Mouse (Mus musculus): Measurements from ENCODE around the gene Gstm4.

Gstm4 gene

DNA sequence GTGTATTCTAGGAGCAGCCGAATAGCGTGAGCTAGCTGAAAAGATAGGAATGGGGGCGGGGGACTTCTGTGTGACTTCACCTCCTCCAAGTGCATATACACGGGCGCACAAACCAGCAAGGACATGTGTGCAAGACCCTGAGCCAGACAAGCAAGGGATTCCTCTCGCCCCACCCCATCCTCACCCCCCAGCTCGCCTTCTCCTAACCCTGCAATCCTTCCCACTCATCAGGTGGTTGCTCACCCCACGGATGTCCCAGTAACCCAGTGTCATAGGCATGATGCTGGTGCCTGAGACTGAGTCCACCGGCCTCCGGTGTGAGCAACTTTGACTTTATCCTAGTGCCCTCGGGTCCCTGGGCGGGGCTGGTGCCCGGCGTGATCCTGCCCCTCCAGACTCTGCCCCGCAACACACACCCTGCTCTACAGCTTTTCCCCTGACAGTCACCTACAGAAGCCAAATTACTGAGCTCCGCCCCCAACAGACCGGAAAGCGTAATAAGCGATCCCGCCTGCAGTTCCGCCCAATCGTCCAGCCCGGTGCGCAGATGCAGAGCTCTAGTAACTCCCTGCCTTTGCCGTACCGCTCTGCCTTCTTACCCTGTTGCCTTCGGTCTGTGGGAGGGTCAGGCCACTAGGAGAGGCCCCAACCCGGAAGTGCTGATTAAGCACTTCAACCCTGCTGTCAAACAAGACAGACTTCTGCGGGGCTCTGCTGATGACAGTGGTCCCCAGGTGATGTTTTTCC is at the start of gene Gstm4:
TSS of gene Gstm4 (minus strand) at position 501 of the 747 bp plus-strand sequence.
- in situ Hi-C loops (cut with MboI, MseI): no loop called here

DNA sequence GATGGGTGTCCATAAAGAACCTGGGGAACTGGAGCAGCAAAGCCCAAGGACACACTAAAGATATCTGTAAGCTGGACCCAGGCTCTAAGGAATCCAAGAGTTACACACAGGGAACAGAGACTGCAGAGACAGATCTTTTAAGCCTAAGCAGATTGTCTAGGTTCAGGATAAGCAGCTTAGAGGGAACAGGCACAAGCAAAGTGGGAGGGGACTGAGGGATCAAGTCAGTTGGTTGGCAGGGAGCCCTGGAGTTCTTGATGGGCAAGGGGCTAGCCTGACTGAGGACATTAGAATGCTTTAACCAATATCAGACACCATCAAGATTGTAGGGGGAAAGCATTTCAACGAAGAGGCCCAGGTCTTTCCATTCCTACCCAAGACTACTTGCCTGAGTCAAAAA is 49.5 kb upstream of the Gstm4 start:
- in situ Hi-C loops (cut with MboI, MseI): no loop called here

DNA sequence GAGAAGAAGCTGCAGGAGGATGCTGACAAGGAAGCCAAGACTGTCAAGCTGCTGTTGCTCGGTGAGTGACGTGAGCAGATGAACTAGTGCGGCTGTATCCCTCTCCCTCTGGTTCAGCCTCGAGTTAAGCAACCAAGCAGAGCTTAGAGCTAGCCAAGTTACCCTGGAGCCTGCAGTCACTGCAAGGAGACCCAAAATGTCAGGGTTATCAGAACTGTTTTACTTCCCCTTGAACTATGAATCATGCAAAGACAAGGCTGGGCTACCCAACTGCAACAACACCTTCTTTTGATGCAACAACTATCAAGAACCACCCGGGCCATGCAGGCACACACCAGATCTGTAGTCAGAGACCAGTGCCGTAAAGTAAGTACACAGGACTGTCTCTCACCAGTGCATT is 48.6 kb upstream of the Gstm4 start:
- in situ Hi-C loops (cut with MboI, MseI): no loop called here

DNA sequence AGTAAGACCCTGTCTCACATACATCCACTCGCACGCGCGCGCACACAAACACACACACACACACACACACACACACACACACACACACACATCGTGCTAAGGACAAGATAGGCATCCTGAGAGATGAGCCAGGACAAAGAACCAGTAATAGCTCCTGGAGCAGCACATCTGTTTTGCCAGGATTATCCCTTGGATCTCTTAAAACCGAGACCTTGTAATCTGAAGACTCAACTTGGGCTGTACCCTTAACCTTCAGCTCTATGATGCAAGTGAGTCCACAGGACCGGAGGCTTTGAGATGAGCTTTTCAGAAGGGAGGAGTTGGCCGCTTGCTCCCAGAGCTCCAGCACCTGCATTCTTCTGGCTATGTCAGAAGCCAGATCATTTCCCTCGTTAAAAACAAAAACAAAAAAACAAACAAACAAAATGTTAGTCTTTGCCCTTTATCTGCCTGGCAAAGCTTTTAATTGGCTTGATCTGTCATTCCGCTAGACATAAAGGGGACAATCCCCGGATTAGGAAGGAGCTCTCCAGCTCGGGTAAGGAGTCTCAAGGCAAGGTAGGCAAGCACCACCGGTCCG is 47.9 kb upstream of the Gstm4 start, which contains the start of gene Gnat2:
TSS of gene Gnat2 (plus strand) at position 254 of the 580 bp plus-strand sequence.
- in situ Hi-C loops (cut with MboI, MseI): no loop called here

DNA sequence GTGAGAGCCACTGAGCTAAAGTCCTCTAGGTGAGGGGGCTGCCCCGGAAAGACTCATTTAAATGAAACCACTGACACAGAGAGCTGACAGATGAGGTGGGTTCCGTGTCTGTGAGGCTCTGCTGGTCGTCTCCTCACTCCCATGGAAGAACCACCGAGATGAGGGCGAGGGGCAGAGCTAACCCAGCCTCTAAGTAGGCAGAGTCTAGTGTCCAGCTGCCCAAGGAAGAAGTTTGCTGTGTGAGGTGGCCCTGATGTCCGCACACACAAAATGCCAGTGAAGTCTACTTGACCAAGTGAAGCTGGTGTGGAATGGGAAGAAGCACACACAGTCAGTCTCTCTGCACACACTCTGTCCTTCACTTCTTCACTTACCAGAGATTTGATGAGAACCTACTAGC is 47.3 kb upstream of the Gstm4 start:
- in situ Hi-C loops (cut with MboI, MseI): no loop called here

DNA sequence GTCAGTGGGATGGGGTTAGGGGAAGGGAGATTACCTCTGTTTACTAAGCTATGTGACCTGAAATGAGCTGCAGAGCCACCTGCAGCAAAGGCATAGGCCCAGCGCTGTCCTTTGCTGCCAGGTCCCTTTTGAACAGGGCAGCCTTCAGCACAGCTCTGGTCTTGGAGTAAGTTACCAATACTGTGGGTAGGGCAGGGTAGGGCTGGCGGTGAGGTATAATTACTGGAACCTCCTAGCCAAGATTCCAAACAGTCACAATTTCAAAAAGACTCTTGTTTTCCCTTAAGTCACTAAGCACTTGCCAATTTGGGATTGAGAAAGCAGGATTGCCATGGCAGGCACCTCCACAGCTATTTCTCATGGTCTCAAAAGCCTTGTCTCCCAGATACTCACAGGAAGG is 45.9 kb upstream of the Gstm4 start:
- in situ Hi-C loops (cut with MboI, MseI): no loop called here

DNA sequence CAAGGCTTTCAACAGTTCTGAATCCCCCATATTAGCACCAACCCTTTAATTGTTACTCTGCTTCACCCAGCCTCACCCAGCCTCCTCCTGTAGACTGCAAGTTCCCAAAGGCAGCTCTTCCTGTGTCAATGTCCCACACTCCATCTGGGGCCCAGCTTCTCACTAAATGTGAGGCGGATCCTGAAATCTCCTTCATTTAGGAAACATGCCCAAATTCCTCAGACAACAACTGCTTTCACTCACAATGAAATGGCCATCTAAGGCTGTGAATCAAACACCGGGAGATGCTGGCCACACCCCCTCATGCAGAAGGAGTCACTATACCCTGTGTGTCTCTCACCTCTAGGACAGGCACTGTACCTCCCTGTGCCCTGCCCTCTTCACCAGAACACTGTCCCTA is 45.2 kb upstream of the Gstm4 start:
- in situ Hi-C loops (cut with MboI, MseI): no loop called here

DNA sequence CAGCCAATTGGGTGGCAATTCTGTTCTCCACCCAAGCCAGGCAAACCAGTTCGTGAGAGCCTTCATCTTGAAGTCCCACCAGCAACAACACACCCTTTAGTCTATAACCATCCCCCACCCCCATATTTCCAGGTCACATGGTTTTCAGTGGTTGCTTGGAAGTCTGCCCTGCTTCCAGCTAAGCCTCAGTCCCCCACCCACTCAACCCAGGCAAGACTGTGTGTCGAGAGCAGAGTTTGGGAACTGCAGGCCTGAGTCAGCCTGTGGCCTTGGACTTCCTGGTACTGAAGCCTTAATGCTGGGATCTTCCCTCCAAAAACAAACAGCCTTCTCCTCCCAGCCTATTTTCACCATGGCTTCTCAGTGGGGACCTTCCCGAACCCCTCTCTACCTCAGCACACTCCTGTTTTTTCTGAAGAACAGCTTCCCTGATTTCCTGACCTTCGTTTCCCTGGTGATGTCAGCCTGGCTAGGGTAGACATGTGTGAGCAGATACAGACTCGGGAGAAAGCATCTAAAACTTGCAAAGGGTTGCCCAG is 44.2 kb upstream of the Gstm4 start:
- in situ Hi-C loops (cut with MboI, MseI): no loop called here

DNA sequence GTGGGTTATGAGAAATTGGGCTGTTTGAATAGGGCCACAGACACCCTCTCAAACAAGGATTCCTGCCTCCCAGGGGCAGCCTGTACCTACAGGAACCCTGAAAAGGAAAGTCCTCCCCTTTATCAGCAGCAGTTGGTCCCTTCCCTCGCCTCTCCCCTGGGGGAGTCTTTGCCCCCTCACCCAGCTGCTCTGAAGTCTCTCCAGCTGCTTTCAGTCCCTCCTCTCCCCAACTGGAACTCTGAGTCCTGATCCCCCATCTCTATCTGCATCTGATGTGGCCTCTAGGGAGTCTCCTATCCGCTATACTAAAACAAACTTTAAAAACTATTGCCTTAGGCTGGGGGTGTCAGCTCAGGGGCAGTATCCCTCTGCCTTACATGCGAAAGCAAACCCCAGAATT is 42.6 kb upstream of the Gstm4 start:
- in situ Hi-C loops (cut with MboI, MseI): no loop called here

DNA sequence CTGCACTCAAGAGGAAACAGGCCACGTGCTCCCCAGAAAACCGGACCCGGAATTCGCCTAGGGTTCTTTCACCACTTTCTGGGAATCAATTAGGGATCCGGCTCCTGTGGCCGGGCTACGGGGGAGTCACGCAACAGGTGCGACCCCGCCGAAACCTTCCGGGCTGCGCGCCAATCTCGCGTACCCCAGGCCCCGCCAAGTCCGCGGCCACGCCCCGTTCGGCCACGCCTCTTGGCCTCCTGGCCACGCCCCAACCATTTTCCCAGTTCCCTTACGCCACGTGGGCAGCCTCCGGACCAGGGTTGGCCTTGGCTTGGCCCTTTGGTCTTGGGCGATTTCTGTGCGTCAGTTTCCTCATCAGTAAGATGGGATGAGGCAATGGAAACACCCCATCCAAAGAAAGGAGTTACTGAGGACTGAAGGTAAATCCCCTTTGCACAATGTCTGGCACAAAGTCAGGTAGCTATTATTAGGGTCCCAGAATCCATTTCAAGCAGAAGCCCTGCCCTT is 41.8 kb upstream of the Gstm4 start, which contains the start of gene Ampd2:
TSS of gene Ampd2 (minus strand) at position 182 of the 510 bp plus-strand sequence.
- in situ Hi-C loops (cut with MboI, MseI): no loop called here

DNA sequence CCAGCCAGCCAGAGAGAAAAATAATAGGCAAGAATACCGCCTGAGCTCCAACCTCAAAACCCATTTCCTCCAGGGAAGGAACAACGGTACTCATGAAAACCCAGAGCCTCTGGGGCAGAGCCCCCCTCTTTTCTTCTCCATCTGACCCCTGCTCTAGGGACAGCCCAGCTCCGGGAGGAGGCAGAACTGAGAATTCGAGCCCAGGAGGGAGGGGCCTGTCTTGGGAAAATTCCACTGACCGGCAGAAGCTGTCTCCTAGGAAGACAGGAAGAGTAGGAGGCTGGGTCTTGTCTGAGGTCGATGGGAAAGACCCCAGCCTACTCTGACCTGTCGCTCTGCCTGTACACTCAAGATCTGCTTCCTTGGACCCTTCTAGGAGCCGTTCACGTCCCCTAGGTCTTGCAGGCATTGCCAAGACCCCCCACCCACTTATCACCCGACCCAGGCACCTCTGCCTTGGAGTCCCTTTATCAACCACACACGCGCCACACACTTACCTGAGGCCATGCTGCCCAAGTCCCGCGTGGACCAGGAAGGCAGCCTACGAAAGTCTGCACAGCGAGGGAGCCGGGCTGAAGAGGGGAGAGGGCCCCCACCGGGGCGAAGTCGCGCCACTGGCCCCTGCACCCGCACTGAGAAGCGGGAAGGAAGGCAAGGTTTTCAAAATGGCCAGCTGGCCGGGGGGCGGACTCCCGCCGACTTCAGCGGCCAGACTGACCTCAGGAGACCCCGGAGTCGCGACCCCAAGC is 41.2 kb upstream of the Gstm4 start:
- in situ Hi-C loops (cut with MboI, MseI): no loop called here

DNA sequence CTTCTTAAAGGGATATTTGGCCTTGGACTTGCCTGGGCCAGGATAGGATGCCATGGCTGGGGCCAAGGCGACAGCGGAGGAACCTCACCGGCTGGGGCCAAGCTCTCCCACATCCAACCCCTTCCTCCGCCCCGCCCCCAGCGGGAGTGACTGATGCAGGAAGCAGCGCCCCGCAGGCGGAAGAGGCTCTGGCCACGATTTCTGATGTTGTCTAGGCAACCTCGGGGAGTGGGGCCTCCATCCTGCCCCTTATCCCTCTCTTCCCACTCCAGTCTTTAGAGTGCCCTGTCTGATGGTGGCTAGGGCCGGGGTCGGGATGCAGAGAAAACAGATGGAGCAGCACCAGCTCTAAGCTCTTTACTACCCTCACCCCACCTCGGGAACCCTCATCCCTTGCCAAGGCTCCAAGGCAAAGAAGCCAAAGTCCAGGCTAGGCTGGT is 40.6 kb upstream of the Gstm4 start:
- in situ Hi-C loops (cut with MboI, MseI): no loop called here

DNA sequence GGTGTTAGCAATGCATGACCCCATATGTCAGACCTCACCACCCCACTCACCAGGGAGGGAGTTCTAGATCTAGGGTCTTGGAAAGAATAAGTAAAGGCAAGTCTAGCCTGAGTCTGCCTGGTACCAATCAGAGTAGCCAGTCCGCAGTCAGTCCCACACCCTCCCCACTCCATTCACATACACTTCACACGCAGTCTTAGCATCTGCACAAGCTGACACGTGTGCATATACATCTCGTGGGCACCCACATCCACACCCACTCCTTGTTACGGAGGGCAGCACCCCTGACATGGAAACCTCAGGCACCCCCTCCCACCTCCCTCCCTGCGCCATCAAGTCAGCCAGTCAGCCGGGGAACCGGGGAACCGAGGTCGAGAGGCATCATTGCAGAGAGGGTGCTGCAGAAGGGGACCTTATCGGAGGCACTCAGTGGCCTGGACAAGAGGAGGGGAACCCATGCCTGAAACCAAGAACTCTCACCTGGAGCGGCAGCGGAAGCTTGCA is 40.1 kb upstream of the Gstm4 start:
- in situ Hi-C loops (cut with MboI, MseI): loop anchor here (5.0 kb wide), 1 partner anchor 67 kb away; the partner anchor contains the start of gene Gpr61

DNA sequence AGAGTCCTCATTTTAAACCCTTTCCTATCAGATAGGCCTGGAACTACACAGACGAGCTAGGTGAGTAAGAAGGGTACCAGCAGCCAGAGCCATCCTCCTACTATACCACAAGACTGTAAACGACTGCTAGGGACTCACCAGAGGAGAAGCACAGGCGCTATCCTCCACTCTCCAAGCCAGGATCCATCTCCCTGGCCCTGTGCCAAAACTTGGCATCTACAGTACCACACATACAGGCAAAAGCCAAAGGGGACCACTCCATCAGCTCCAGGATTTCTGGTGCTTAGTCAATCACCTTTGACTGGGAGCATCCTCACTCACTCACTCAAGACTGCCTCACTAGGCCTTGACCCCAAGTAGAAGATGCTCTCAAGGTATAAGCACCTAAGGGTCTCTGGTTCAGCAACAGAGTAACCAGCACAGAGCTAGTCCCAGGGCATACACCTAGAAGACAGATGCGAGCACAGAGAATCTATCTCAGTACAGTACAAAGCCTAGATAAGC is 39.3 kb upstream of the Gstm4 start:
- in situ Hi-C loops (cut with MboI, MseI): loop anchor here (5.0 kb wide), 1 partner anchor 68 kb away; the partner anchor contains the start of gene Gpr61

DNA sequence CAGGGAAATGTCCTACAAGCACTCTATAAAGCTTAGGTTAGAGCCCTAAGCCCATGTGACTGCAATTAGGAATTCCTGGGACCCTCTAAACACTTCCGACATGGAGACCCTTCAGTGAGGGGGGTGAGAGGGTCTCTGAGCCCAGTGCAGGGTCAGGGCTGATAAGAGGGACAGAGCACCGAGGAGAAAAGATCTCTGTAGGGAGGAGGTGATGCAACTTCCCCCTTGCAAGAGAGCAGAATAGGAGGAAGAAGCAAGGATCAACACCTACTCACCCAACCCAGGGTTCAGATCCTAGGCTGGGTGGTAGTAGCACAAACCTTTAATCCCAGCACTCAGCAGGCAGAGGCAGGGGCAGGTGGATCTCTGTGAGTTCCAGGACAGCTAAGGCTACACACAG is 38.5 kb upstream of the Gstm4 start:
- in situ Hi-C loops (cut with MboI, MseI): loop anchor here (5.0 kb wide), 1 partner anchor 69 kb away; the partner anchor contains the start of gene Gpr61

DNA sequence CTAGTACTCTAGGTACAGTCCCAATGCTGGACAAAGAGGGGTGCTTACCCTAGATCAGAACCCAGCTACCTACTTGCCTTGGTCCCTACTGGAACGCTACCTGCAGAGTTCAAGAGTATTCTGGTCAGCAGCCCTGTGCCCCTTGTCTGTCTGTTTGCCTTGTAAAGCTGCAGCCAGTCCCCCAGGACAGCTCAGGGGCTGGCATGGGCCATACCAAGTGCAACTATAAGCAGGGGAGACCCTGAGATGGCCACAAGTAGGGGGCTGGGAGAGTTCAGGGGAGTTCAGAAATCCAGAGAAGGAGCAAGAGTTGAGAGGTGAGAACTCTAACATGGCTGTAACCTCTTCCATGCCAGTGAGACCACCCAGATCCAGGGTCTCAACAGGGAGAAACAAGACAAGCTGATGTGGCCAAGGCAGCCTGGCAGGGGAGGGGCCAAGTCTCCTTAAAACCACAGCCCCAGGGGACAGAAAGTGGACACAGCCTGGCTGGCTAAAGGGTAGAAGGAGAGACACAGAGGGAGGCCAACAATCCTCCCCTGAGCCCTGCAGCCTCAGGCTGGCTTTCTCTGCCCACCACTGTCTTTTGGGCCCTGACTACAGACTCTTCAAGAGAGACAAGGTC is 37.7 kb upstream of the Gstm4 start:
- in situ Hi-C loops (cut with MboI, MseI): loop anchor here (5.0 kb wide), 1 partner anchor 70 kb away; the partner anchor contains the start of gene Gpr61

DNA sequence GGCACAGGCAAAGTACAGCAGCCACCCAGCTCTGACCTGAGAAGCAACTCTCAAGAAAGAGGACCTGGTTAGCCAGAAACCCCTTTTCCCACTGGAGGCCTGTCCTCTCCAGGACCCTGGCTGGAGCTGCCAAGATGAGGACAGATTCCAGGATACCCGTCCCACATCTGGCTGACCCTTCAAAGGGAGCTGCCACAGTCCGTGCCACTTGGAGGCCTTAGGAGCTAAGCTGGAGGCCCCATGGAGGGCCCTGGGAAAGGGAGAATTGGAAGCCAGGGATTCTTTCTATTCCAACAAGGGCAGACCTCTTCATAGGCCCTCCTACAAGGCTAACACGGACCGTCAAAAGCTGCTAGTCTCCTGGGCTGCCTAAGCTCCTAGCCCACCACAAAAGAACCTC is 37.0 kb upstream of the Gstm4 start:
- in situ Hi-C loops (cut with MboI, MseI): loop anchor here (5.0 kb wide), 1 partner anchor 71 kb away; the partner anchor contains the start of gene Gpr61

DNA sequence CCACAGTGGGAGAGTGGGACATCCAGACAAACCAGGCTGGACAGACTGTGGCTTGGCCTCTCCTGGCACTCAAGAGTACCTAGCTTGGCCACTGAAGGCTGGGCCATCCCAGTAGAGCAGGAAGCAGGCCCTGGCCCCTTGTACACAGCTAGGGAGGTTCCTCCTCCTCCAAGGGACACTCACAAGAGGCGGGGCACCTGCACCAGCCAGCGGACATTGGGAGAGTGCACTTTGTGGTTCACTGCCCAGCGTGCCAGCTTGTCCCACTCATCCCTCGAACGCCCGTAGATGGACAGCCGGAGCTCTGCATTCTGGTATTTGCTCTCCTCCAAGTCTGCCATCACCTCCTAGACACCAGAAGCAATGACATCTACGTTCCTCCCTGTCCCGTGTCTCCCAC is 32.1 kb upstream of the Gstm4 start:
- in situ Hi-C loops (cut with MboI, MseI): no loop called here

DNA sequence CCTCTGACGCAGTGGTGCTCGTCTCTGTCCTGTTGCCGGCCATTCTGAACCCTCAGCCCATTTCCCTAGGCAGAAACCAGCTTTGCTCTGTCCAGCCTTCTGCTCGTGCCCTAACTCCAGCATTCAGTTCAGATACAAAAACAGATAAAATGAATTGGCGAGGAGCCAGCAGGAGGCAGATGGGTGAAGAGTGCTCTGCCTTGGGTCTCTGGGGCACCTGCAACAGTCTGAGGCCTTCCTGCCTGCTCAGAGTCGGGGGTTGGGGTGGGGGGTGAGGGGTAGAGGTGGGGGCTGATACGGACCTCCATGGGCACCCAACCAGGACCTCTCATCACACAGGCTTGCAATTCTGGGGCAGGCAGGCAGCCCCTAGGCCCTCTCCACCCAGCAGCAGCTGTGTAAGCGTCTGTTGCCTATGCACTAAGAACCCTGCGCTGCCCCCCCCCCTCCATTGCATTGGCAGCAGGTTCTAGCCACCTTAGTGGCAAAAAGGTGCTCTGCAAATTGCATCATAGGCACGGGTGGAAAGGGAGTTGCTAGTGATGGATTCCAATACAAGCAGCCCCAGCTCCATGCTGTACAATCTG is 28.4 kb upstream of the Gstm4 start:
- in situ Hi-C loops (cut with MboI, MseI): no loop called here
